Mouse (Mus musculus) brain, embryonic 14.5 days (tissue): ENCODE measurements at regions not wholly inside any gene's neighbourhood (a gene's known extent, or its start where the extent isn't known, plus 50 kb on each side); places are given as distances from the start of the nearest gene placed in this dataset.

ENCODE experiments used
- CTCF ChIP-seq: fragments of 200-500 bp; IDR thresholded peaks from 2 replicates; pipeline ENCODE4 v1.5.1; 2012; ENCODE audit warnings: inconsistent platforms, mild to moderate bottlenecking, moderate library complexity, borderline replicate concordance; ENCODE audit not compliant: insufficient read depth, insufficient read length; ENCODE audit errors: extremely low read depth
- POLR2A ChIP-seq: fragments of 200-500 bp; IDR thresholded peaks from 2 replicates; pipeline ENCODE4 v1.6.1; 2012; ENCODE audit warnings: mild to moderate bottlenecking, inconsistent platforms, borderline replicate concordance; ENCODE audit not compliant: poor library complexity, insufficient read depth, insufficient read length, severe bottlenecking; ENCODE audit errors: extremely low read depth

DNA sequence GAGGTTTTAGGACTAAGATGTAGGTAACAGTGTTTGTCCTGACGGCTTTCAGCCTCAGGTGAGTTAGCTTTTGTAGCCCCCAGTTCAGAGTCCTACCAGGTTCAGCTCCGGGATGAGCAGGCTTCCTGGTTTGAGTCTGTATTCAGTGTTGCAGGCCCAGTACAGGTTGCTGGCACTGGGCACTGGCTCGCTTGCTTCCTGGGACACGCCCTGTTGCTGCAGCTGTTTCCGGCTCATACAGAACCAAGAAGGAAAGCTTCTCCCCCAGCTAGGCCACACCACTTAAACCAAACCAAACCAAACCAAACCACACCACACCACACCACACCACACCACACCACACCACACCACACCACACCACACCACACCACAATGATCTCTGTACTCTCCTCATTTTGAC is 93.6 kb downstream of the Otx2 start:
- no peak for TF ChIP-seq CTCF
- TF ChIP-seq POLR2A: no peak
